Mouse (Mus musculus): ENCODE measurements at regions not wholly inside any gene's neighbourhood (a gene's known extent, or its start where the extent isn't known, plus 50 kb on each side); places are given as distances from the start of the nearest gene placed in this dataset.
"Not testable (repeated sequence)": the region's sequence is repeated elsewhere in the genome, so short reads cannot be mapped to it uniquely, and the experiment has no call there.

DNA sequence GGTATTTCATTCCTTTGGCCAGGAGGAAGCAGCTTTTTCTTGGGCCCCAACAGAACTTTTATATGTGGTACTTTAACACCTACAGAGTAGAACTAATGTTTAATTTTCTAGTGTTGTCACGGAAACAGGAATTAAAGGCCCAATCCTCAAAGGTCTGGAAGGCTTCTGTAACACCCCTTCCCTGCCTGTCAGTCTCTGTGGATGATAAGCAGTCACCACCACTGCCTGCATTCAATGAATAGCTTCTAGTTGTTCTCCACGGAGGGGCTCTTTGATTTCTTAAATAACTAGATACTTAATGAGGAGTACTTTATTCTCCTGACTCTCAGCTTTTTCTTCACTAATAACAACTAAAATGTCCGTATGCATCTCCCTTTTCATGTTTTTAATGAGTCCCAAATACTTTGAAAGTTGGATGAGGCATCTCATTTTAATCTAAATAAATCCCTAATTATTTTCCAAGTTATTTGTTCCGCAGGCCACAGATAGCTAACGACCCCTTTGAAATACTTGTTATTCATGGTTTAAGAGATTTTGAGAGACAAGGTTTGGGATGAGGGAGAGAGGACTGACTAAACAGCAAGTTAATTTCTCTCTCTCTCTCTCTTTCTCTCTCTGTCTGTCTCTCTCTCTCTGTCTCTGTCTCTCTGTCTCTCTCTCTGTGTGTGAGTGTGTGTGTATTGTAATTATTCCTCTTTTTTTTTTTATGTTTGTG, 686.0 kb upstream of the Ghitm start:
- H3K4me2 ChIP-seq (ENCODE audit: low read depth, low read length), result no peak overlapping the region
- 63% methylated on average over 5 of the region's 5 CpGs for WGBS
- ATAC-seq (replicated peaks; ENCODE audit: insufficient number of reproducible peaks, low FRiP score, low TSS enrichment, low read depth) (no peak), DNase-seq (ENCODE audit: low spot score) (no peak)
- H3K36me3 ChIP-seq (replicated peaks; ENCODE audit: control insufficient read depth, insufficient read depth, low read depth, low read length), result no peaks in the 10 kb centered on the region
- H3K9me3 ChIP-seq (replicated peaks; ENCODE audit: control insufficient read depth, low read length), result no peaks in the 10 kb centered on the region
- H3K27me3 ChIP-seq (ENCODE audit: control insufficient read depth, insufficient read depth, low read length), result no peaks in the 10 kb centered on the region
- H3K27ac ChIP-seq (replicated peaks; ENCODE audit: low read depth, low read length), result no peak overlapping the region
- H3K4me3 ChIP-seq (ENCODE audit: low read depth, low read length), result no peak overlapping the region
- no peaks in the 10 kb centered on the region for H3K4me1 ChIP-seq (ENCODE audit: control insufficient read depth, insufficient read depth, low read length)
- H3K9ac ChIP-seq (replicated peaks; ENCODE audit: low read length), result no peak overlapping the region

DNA sequence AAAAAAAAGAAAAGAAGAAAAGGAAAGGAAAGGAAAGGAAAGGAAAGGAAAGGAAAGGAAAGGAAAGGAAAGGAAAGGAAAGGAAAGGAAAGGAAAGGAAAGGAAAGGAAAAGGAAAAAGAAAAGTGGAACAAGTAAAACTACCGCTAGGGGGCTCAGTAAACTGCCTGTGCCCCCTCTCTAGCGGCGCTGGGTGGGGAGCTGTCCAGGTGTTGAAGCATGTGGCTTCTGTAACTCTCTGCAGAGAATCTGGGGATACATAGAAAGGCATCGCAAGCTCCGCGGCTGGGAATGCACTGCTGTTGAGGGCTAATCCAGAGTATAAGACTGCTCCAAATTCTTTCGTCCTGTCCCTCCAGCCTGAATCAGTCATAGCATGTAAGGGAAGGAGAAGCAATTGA, 684.9 kb upstream of the Ghitm start:
- 22% methylated on average over 7 of the region's 7 CpGs for WGBS
- no peak for ATAC-seq (replicated peaks; ENCODE audit: insufficient number of reproducible peaks, low FRiP score, low TSS enrichment, low read depth)
- no peak overlapping the region for H3K9ac ChIP-seq (replicated peaks; ENCODE audit: low read length)

DNA sequence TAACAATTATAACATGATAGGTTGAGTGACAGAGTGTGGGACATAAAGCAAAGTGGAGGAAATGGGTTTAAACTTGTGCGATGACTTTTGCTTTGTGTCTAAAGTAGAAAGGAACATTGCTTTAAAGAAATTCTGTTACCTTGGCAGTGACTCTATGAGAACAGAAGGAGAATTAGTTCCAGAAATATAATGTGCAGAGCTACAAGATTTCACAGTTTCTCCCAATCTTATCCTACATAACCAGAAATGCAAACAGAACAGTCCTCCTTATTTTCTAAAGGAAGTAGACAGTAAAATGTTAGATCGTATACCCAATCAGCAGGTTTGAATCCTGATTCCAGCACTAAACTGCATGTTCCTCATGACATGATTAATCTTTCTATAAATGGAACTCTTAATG, 660.6 kb upstream of the Ghitm start:
- no peaks in the 10 kb centered on the region for H3K27me3 ChIP-seq (ENCODE audit: control insufficient read depth, insufficient read depth, low read length)
- H3K4me1 ChIP-seq (ENCODE audit: control insufficient read depth, insufficient read depth, low read length), result no peaks in the 10 kb centered on the region
- no peak for DNase-seq (ENCODE audit: low spot score)
- ATAC-seq (replicated peaks; ENCODE audit: insufficient number of reproducible peaks, low FRiP score, low TSS enrichment, low read depth), result no peak
- no peaks in the 10 kb centered on the region for H3K36me3 ChIP-seq (replicated peaks; ENCODE audit: control insufficient read depth, insufficient read depth, low read depth, low read length)
- 86% methylated on average over 2 of the region's 2 CpGs for WGBS
- no peaks in the 10 kb centered on the region for H3K9me3 ChIP-seq (replicated peaks; ENCODE audit: control insufficient read depth, low read length)
- no peak overlapping the region for H3K4me2 ChIP-seq (ENCODE audit: low read depth, low read length)
- H3K27ac ChIP-seq (replicated peaks; ENCODE audit: low read depth, low read length), result no peak overlapping the region
- no peak overlapping the region for H3K9ac ChIP-seq (replicated peaks; ENCODE audit: low read length)
- H3K4me3 ChIP-seq (ENCODE audit: low read depth, low read length), result no peak overlapping the region

More for the DNA sequence above, 684.9 kb upstream of the Ghitm start:
- Histone ChIP-seq H3K4me2 (ENCODE audit: low read depth, low read length) (no peak overlapping the region), H3K4me3 (ENCODE audit: low read depth, low read length) (no peak overlapping the region), H3K27me3 (ENCODE audit: control insufficient read depth, insufficient read depth, low read length) (no peaks in the 10 kb centered on the region), H3K27ac (replicated peaks; ENCODE audit: low read depth, low read length) (no peak overlapping the region), H3K4me1 (ENCODE audit: control insufficient read depth, insufficient read depth, low read length) (no peaks in the 10 kb centered on the region), H3K36me3 (replicated peaks; ENCODE audit: control insufficient read depth, insufficient read depth, low read depth, low read length) (no peaks in the 10 kb centered on the region), H3K9me3 (replicated peaks; ENCODE audit: control insufficient read depth, low read length) (no peaks in the 10 kb centered on the region)
- peak; percentile 74 for DNase-seq (ENCODE audit: low spot score)

DNA sequence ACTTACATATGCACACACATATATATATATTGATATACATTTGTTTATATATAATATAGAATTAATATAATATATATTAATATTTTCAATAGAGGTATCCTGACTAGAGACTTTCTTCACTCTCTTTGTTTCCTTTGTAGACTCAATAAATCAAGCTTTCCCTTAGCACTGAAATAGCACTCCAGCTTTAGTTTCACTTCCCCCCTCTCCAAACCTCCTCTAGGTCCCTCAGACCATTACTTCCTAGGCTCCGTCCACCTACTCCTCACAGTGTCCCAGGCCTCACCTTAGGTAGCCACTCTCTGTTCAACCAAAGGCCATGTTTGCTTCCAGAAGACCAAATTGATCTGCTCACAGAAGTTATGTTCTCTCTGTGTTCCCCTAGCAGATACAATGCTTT, 630.7 kb upstream of the Ghitm start:
- H3K4me3 ChIP-seq (ENCODE audit: low read depth, low read length), result no peak overlapping the region
- no peaks in the 10 kb centered on the region for H3K4me1 ChIP-seq (ENCODE audit: control insufficient read depth, insufficient read depth, low read length)
- no peak for ATAC-seq (replicated peaks; ENCODE audit: insufficient number of reproducible peaks, low FRiP score, low TSS enrichment, low read depth)
- no peak for DNase-seq (ENCODE audit: low spot score)
- H3K9me3 ChIP-seq (replicated peaks; ENCODE audit: control insufficient read depth, low read length), result no peaks in the 10 kb centered on the region
- H3K9ac ChIP-seq (replicated peaks; ENCODE audit: low read length), result no peak overlapping the region
- H3K4me2 ChIP-seq (ENCODE audit: low read depth, low read length), result no peak overlapping the region
- H3K27ac ChIP-seq (replicated peaks; ENCODE audit: low read depth, low read length), result no peak overlapping the region
- 91% methylated on average over 1 of the region's 1 CpGs for WGBS
- H3K36me3 ChIP-seq (replicated peaks; ENCODE audit: control insufficient read depth, insufficient read depth, low read depth, low read length), result no peaks in the 10 kb centered on the region
- H3K27me3 ChIP-seq (ENCODE audit: control insufficient read depth, insufficient read depth, low read length), result no peaks in the 10 kb centered on the region

DNA sequence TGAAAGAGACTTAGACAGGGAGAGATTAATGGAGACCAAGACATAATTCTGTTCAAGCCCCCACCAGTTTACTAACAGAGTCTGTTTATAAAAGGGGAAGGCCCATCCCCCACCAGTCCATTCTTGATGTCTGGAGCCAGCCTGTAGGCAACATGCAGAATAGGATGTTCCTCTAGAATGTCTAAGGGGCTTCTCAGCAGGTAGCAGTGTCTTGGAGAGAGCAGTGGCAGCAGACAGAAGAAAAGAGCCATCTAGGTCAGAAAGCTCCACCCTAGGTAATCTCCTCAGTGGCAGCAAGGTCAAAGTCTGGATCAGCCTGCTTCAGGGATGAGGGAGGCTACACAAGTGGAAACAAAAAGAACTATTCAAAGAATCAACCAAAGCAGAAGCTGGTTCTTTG, 614.6 kb upstream of the Ghitm start:
- not testable (repeated sequence) for H3K4me1 ChIP-seq (ENCODE audit: control insufficient read depth, insufficient read depth, low read length); H3K4me3 ChIP-seq (ENCODE audit: low read depth, low read length); DNase-seq (ENCODE audit: low spot score); H3K9ac ChIP-seq (replicated peaks; ENCODE audit: low read length); H3K27me3 ChIP-seq (ENCODE audit: control insufficient read depth, insufficient read depth, low read length); H3K27ac ChIP-seq (replicated peaks; ENCODE audit: low read depth, low read length); ATAC-seq (replicated peaks; ENCODE audit: insufficient number of reproducible peaks, low FRiP score, low TSS enrichment, low read depth); H3K4me2 ChIP-seq (ENCODE audit: low read depth, low read length); H3K9me3 ChIP-seq (replicated peaks; ENCODE audit: control insufficient read depth, low read length); H3K36me3 ChIP-seq (replicated peaks; ENCODE audit: control insufficient read depth, insufficient read depth, low read depth, low read length)

DNA sequence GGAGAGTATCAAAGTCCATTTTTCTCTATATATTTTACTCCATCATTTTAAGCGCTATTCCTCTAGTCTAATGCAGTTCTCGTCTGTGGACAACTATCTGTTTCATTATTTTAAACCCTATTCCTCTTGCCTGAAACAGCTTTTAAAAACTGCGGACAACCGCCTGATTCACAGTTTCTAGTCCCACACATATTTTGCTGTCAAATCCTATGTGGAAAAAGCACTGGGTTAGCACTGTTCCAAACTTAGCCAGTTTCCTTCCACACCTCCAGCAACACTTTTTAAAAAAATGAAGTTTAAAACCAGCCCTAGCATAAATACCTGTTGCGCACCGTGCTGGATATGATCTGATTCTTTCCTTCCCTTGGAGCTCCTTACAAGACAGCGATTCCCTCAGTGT, 614.1 kb upstream of the Ghitm start:
- no peak overlapping the region for H3K4me2 ChIP-seq (ENCODE audit: low read depth, low read length)
- DNase-seq (ENCODE audit: low spot score) (no peak), ATAC-seq (replicated peaks; ENCODE audit: insufficient number of reproducible peaks, low FRiP score, low TSS enrichment, low read depth) (no peak)
- no peak overlapping the region for H3K9ac ChIP-seq (replicated peaks; ENCODE audit: low read length)
- H3K27ac ChIP-seq (replicated peaks; ENCODE audit: low read depth, low read length), result no peak overlapping the region
- 90% methylated on average over 7 of the region's 7 CpGs for WGBS
- H3K4me3 ChIP-seq (ENCODE audit: low read depth, low read length), result no peak overlapping the region
- H3K4me1 ChIP-seq (ENCODE audit: control insufficient read depth, insufficient read depth, low read length), result no peaks in the 10 kb centered on the region
- no peaks in the 10 kb centered on the region for H3K9me3 ChIP-seq (replicated peaks; ENCODE audit: control insufficient read depth, low read length)
- no peaks in the 10 kb centered on the region for H3K36me3 ChIP-seq (replicated peaks; ENCODE audit: control insufficient read depth, insufficient read depth, low read depth, low read length)
- no peaks in the 10 kb centered on the region for H3K27me3 ChIP-seq (ENCODE audit: control insufficient read depth, insufficient read depth, low read length)

DNA sequence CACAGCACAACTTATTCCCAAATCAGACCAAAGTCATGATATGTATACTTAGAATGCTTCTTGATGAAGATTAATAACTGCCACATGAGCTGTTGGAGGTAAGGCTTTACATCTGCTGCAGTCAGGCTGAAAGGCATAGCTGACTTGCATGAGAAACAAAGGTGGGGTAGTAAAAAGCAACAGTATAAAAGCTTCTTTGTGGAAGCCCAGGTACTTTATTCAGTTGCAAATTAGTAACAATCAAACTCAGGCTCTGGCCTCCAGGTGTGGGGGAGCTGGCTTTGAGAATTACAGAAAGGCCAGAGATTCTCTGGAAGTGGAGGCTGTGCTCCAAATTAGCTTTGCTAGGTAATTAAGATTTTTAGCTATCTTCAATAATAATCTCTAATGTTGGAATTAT, 608.0 kb upstream of the Ghitm start:
- Histone ChIP-seq H3K4me3 (ENCODE audit: low read depth, low read length) (no peak overlapping the region), H3K4me2 (ENCODE audit: low read depth, low read length) (no peak overlapping the region), H3K27me3 (ENCODE audit: control insufficient read depth, insufficient read depth, low read length) (no peaks in the 10 kb centered on the region), H3K36me3 (replicated peaks; ENCODE audit: control insufficient read depth, insufficient read depth, low read depth, low read length) (no peaks in the 10 kb centered on the region), H3K9ac (replicated peaks; ENCODE audit: low read length) (no peak overlapping the region), H3K4me1 (ENCODE audit: control insufficient read depth, insufficient read depth, low read length) (no peaks in the 10 kb centered on the region), H3K27ac (replicated peaks; ENCODE audit: low read depth, low read length) (no peak overlapping the region), H3K9me3 (replicated peaks; ENCODE audit: control insufficient read depth, low read length) (no peaks in the 10 kb centered on the region)
- DNase-seq (ENCODE audit: low spot score) (no peak), ATAC-seq (replicated peaks; ENCODE audit: insufficient number of reproducible peaks, low FRiP score, low TSS enrichment, low read depth) (no peak)

DNA sequence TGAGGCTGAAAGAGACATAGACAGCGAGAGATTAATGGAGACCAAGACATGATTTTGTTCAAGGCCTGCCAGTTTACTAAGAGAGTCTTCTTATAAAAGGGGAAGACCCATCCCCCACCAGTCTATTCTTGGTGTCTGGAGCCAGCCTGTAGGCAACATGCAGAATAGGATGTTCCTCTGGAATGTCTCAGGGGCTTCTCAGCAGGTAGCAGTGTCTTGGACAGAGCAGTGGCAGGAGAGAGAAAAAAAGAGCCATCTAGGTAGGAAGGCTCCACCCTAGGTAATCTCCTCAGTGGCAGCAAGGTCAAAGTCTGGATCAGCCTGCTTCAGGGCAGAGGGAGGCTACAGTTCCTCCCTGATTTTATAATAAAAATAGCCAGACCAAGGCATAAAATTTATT, 607.4 kb upstream of the Ghitm start:
- ATAC-seq (replicated peaks; ENCODE audit: insufficient number of reproducible peaks, low FRiP score, low TSS enrichment, low read depth), result not testable (repeated sequence)

More for the DNA sequence above, 607.4 kb upstream of the Ghitm start:
- H3K4me2 ChIP-seq (ENCODE audit: low read depth, low read length); H3K27ac ChIP-seq (replicated peaks; ENCODE audit: low read depth, low read length); H3K27me3 ChIP-seq (ENCODE audit: control insufficient read depth, insufficient read depth, low read length); H3K4me3 ChIP-seq (ENCODE audit: low read depth, low read length); DNase-seq (ENCODE audit: low spot score); H3K4me1 ChIP-seq (ENCODE audit: control insufficient read depth, insufficient read depth, low read length); H3K36me3 ChIP-seq (replicated peaks; ENCODE audit: control insufficient read depth, insufficient read depth, low read depth, low read length); H3K9me3 ChIP-seq (replicated peaks; ENCODE audit: control insufficient read depth, low read length); H3K9ac ChIP-seq (replicated peaks; ENCODE audit: low read length): not testable (repeated sequence)
- WGBS, result 71% methylated on average over 1 of the region's 1 CpGs
